Mouse (Mus musculus): ENCODE measurements around the gene Gm6993.

Gm6993 gene

GRCm38 (mm10) chr12:31236861-31237595 lies 3.5 kb upstream of the Gm6993 start:
- in situ Hi-C loops (cut with MboI; ENCODE audit: low pct_unique_long_range_greater_than_20kb in 1 of 2, low sequenced_read_pairs in 2 of 2, unreplicated experiment in 1 of 2), result no loop called here

- in situ Hi-C loops (cut with MboI; ENCODE audit: low pct_unique_long_range_greater_than_20kb in 1 of 2, low sequenced_read_pairs in 2 of 2, unreplicated experiment in 1 of 2), result no loop called here
These were observed 1.5 kb upstream of the Gm6993 start for GRCm38 (mm10) chr12:31239031-31239583.

- in situ Hi-C loops (cut with MboI; ENCODE audit: low pct_unique_long_range_greater_than_20kb in 1 of 2, low sequenced_read_pairs in 2 of 2, unreplicated experiment in 1 of 2), result no loop called here
These were observed 772 bp upstream of the Gm6993 start for GRCm38 (mm10) chr12:31239798-31240197.

GRCm38 (mm10) chr12:31241595-31242342 lies 1.2 kb downstream of the Gm6993 start:
- in situ Hi-C loops (cut with MboI; ENCODE audit: low pct_unique_long_range_greater_than_20kb in 1 of 2, low sequenced_read_pairs in 2 of 2, unreplicated experiment in 1 of 2), result no loop called here

GRCm38 (mm10) chr12:31244001-31244400 lies 3.4 kb downstream of the Gm6993 start:
- in situ Hi-C loops (cut with MboI; ENCODE audit: low pct_unique_long_range_greater_than_20kb in 1 of 2, low sequenced_read_pairs in 2 of 2, unreplicated experiment in 1 of 2), result no loop called here

- in situ Hi-C loops (cut with MboI; ENCODE audit: low pct_unique_long_range_greater_than_20kb in 1 of 2, low sequenced_read_pairs in 2 of 2, unreplicated experiment in 1 of 2), result no loop called here
These were observed 4.1 kb downstream of the Gm6993 start for GRCm38 (mm10) chr12:31244691-31245090.

- in situ Hi-C loops (cut with MboI; ENCODE audit: low pct_unique_long_range_greater_than_20kb in 1 of 2, low sequenced_read_pairs in 2 of 2, unreplicated experiment in 1 of 2), result no loop called here
These were observed 5.6 kb downstream of the Gm6993 start for GRCm38 (mm10) chr12:31246153-31246552.

GRCm38 (mm10) chr12:31246615-31247014 lies 6.0 kb downstream of the Gm6993 start:
- in situ Hi-C loops (cut with MboI; ENCODE audit: low pct_unique_long_range_greater_than_20kb in 1 of 2, low sequenced_read_pairs in 2 of 2, unreplicated experiment in 1 of 2), result no loop called here

- in situ Hi-C loops (cut with MboI; ENCODE audit: low pct_unique_long_range_greater_than_20kb in 1 of 2, low sequenced_read_pairs in 2 of 2, unreplicated experiment in 1 of 2), result no loop called here
These were observed 7.6 kb downstream of the Gm6993 start for GRCm38 (mm10) chr12:31248165-31248564.

GRCm38 (mm10) chr12:31248681-31249080 lies 8.1 kb downstream of the Gm6993 start:
- in situ Hi-C loops (cut with MboI; ENCODE audit: low pct_unique_long_range_greater_than_20kb in 1 of 2, low sequenced_read_pairs in 2 of 2, unreplicated experiment in 1 of 2), result no loop called here

GRCm38 (mm10) chr12:31252259-31252658 lies 11.7 kb downstream of the Gm6993 start:
- in situ Hi-C loops (cut with MboI; ENCODE audit: low pct_unique_long_range_greater_than_20kb in 1 of 2, low sequenced_read_pairs in 2 of 2, unreplicated experiment in 1 of 2), result no loop called here

GRCm38 (mm10) chr12:31254978-31255377 lies 14.4 kb downstream of the Gm6993 start:
- in situ Hi-C loops (cut with MboI; ENCODE audit: low pct_unique_long_range_greater_than_20kb in 1 of 2, low sequenced_read_pairs in 2 of 2, unreplicated experiment in 1 of 2), result no loop called here

GRCm38 (mm10) chr12:31256121-31256903 lies 15.7 kb downstream of the Gm6993 start:
- in situ Hi-C loops (cut with MboI; ENCODE audit: low pct_unique_long_range_greater_than_20kb in 1 of 2, low sequenced_read_pairs in 2 of 2, unreplicated experiment in 1 of 2), result no loop called here

- in situ Hi-C loops (cut with MboI; ENCODE audit: low pct_unique_long_range_greater_than_20kb in 1 of 2, low sequenced_read_pairs in 2 of 2, unreplicated experiment in 1 of 2), result no loop called here
These were observed 21.3 kb downstream of the Gm6993 start for GRCm38 (mm10) chr12:31261882-31262281.

GRCm38 (mm10) chr12:31263921-31264320 lies 23.4 kb downstream of the Gm6993 start:
- in situ Hi-C loops (cut with MboI; ENCODE audit: low pct_unique_long_range_greater_than_20kb in 1 of 2, low sequenced_read_pairs in 2 of 2, unreplicated experiment in 1 of 2), result no loop called here

- in situ Hi-C loops (cut with MboI; ENCODE audit: low pct_unique_long_range_greater_than_20kb in 1 of 2, low sequenced_read_pairs in 2 of 2, unreplicated experiment in 1 of 2), result no loop called here
These were observed 24.6 kb downstream of the Gm6993 start, which contains the start of gene Lamb1 for GRCm38 (mm10) chr12:31265005-31265721. Gene Lamb1 (plus strand): TSS chr12:31265234.

GRCm38 (mm10) chr12:31265722-31266431 lies 25.3 kb downstream of the Gm6993 start:
- in situ Hi-C loops (cut with MboI; ENCODE audit: low pct_unique_long_range_greater_than_20kb in 1 of 2, low sequenced_read_pairs in 2 of 2, unreplicated experiment in 1 of 2), result no loop called here

- in situ Hi-C loops (cut with MboI; ENCODE audit: low pct_unique_long_range_greater_than_20kb in 1 of 2, low sequenced_read_pairs in 2 of 2, unreplicated experiment in 1 of 2), result no loop called here
These were observed 26.1 kb downstream of the Gm6993 start for GRCm38 (mm10) chr12:31266686-31267085.

All from mouse embryonic stem cell (cell line).